Mouse (Mus musculus) stomach, postnatal 0 days (tissue): ENCODE measurements around the gene Tia1.

ENCODE experiments used
- CTCF ChIP-seq: IDR thresholded peaks from 2 replicates; pipeline ENCODE4 v1.5.1; 2016; ENCODE audit warnings: antibody characterized with exemption, low read depth, mild to moderate bottlenecking, moderate library complexity
- EP300 ChIP-seq: optimal IDR thresholded peaks from 2 replicates; pipeline ENCODE3; 2016; ENCODE audit warnings: antibody characterized with exemption

DNA sequence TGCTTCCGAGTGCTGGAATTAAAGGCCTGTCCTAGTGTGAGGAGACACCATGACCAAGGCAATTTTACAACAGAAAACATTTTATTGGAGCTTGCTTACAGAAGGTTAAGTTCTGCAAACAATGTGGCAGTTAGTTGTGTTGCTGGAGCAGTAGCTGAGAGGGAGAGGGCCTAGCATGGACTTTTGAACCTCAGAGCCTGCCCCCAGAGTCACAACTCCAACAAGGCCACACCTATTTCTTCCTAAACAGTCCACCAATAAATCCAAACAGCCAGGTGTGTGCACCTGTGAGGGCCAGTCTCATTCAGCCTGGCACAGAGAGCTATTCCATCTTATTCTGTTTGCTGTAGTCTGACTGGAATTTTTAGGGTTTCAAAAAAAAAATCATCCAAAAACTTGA lies 29.7 kb downstream of the Tia1 start:
- no peak for TF ChIP-seq CTCF
- no peak for TF ChIP-seq EP300
